Mouse (Mus musculus) E14TG2a.4 (cell line): ENCODE results near the gene Gm3776.

Experiments
- CTCF ChIP-seq: conservative IDR thresholded peaks from 2 replicates; pipeline ENCODE4 v1.5.1; 2014; ENCODE audit warnings: low read length
- NANOG ChIP-seq: IDR thresholded peaks from 2 replicates; pipeline ENCODE4 v1.6.1; 2014; ENCODE audit warnings: borderline replicate concordance, low read length, mixed read lengths
- POU5F1 ChIP-seq: IDR thresholded peaks from 2 replicates; pipeline ENCODE4 v1.6.1; 2014; ENCODE audit warnings: low read length, borderline replicate concordance

GRCm38 (mm10) chr9:78222616-78223015 is 34.3 kb upstream of the Gm3776 start:
- TF ChIP-seq CTCF (no peak), POU5F1 (no peak), NANOG (no peak)
